ENCODE assay signal across 15 mouse cellular contexts in the genomic region with DNA sequence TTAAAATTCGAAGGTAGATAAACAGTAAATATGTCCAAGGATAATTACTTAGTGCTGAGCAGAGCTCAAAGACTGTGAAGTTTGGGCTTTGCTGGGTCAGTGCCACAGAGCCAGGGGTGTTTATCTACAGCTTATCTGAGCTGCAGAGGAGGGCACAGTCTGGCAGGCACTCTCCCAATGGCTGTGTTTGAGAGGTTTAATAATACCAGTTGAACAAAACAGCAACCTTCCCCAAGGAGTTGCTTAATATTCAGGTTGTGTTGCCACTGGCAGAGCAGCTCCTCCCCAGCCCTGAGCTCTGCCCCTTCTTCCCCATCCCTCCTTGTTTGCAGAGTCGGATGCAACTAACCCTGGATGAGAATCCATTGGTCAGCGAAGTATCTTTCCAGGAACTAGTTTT.
"Had no signal": no experiment of that assay in that cellular context is flagged by ENCODE, and none has a peak within 500 bp of the region (broad histone marks: within the 10 kb centered on the region; RNA-seq: fewer than 3 reads in every experiment).

No protein-coding gene starts in this region.

- H3K27me3 ChIP-seq: kidney, embryonic 15.5 days; liver, embryonic 13.5 days; midbrain, embryonic 15.5 days had no signal

- H3K4me3 ChIP-seq: kidney, embryonic 15.5 days; left cerebral cortex, adult 2 months; liver, embryonic 13.5 days; midbrain, embryonic 15.5 days; myocyte had no signal

- H3K27ac ChIP-seq: kidney, embryonic 15.5 days; left cerebral cortex, adult 2 months; liver, embryonic 13.5 days; midbrain, embryonic 15.5 days had no signal

- ATAC-seq: midbrain, embryonic 15.5 days had no signal

- H3K36me3 ChIP-seq: kidney, embryonic 15.5 days; liver, embryonic 13.5 days; midbrain, embryonic 15.5 days had no signal

- H3K4me2 ChIP-seq: kidney, embryonic 15.5 days; liver, embryonic 13.5 days; midbrain, embryonic 15.5 days had no signal

- H3K9me3 ChIP-seq: kidney, embryonic 15.5 days; liver, embryonic 13.5 days; midbrain, embryonic 15.5 days had no signal

- DNase-seq: kidney, adult 11 months; kidney, adult 8-10 months; kidney, postnatal 10 days; kidney, postnatal 36 days; layer of hippocampus, postnatal 36 days; liver, embryonic 13.5 days; lung, adult 2 months; lung, postnatal 14 days; lung, postnatal 4 days; thymus, adult 18-20 months; thymus, postnatal 36 days had no signal

- H3K9ac ChIP-seq: kidney, embryonic 15.5 days; liver, embryonic 13.5 days; midbrain, embryonic 15.5 days had no signal

- H3K4me1 ChIP-seq: kidney, embryonic 15.5 days; liver, embryonic 13.5 days; midbrain, embryonic 15.5 days had no signal
